Mouse (Mus musculus): ENCODE results near the gene Adrb1. TPM values are rescaled to one million over a fixed set of nuclear protein-coding genes. Genes with fewer than 3 reads are reported as not detected.
"Not testable (repeated sequence)": the region's sequence is repeated elsewhere in the genome, so short reads cannot be mapped to it uniquely, and the experiment has no call there.

Adrb1 gene
- total RNA-seq, 2 experiments from 2014 or later = 40.1 to 43.9 TPM

DNA sequence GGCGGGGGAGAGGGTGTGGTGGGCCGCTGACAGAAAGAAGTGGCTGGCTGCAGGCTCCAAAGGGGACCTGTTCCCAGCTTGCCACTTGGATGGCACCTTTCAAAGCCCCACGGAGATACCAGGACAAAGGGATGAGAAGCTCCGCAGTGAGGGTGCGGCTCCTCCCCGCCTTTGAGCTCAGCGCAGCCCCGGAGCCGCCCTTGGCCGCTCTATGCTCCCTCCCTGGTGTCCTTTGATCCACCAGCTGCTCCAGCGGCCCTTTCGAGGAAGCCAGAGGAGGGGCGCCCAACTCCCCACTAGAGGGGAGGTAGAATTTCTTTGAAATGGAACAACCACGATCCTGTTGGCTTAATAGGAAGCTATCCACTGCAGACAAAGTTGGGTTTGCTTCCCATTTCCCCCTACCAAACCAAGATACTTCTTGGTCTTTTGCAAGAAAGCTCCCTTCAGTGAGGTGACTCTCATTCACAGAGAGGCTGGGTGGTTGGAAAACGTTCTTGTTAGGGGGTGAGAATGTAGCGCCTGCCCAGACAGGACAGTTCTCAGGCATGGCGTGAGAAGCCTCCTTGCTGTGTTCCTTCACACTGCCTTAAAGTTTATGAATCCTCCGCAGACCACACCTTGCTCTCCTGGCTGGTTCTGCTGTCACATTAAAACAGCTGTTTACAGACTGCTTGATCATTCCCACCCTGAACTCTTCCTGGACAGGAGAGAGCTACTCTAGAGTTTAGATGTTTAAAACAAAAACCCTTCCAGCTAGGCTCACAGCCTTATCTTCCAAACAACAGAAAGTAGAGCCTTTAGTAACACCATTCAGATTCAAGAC lies 54.1 kb downstream of the Adrb1 start:
- DNase-seq (ENCODE audit: low spot score in 2 of 2) = no peak
- intact Hi-C loops (cut with DNase I) = loop anchor here (2.0 kb wide), 1 partner anchor 211 kb away; no protein-coding TSS in a partner anchor

DNA sequence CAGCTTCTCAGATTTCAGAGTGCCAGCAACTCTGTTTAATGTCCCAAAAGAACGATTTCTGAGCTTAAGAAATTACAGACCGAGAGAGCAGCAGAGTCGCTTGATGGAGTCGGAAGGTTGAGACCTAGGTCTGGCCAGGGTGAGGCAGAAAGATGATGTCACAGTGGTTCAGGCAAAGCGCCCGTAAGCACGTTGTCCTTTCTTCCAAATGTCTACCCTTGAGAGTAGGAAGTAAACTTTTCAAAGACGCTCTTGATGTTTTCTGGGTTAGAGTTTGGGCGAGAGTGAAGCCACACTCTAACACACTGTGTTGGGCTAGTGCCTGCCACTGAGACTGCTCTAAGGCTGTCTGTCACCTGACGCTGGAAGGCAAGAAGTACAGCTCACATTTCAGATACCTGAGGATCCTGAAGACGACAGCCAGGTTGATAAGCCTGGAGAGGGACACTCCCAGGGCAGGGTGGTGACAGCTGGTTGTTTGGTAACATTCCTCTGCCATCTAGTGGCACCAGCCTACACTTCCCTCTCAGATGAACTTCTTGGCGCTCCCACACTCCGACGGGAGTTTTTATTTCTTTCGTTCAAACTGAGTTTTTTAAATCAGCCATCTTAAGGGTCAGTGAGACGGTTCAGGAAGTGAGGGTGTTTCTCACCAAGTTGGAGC lies 54.9 kb downstream of the Adrb1 start:
- DNase-seq (ENCODE audit: low spot score in 2 of 2) = peak; percentile 48 to 62
- intact Hi-C loops (cut with DNase I) = loop anchor here (2.0 kb wide), 1 partner anchor 212 kb away; no protein-coding TSS in a partner anchor

DNA sequence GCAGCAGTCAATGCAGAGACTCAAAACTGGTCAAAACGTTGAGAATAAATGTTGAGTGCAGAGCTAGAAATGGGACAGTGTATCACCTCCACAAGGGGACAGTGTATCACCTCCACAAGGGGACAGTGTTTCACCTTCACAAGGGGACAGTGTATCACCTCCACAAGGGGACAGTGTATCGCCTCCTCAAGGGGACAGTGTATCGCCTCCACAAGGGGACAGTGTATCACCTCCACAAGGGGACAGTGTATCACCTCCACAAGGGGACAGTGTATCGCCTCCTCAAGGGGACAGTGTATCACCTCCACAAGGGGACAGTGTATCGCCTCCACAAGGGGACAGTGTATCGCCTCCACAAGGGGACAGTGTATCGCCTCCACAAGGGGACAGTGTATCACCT lies 56.5 kb downstream of the Adrb1 start:
- intact Hi-C loops (cut with DNase I); DNase-seq (ENCODE audit: low spot score in 2 of 2): not testable (repeated sequence)

Other genes with a start within 250 kb of the Adrb1 start
- 10 to 100 TPM in 1 of 2 experiments, 1 to 10 TPM in 1; 8.9 to 10.3 TPM for gene Dclre1a, start 174.0 kb upstream of the Adrb1 start, total RNA-seq (2021)
- gene Nhlrc2, start 173.9 kb upstream of the Adrb1 start, total RNA-seq (2021) = 10 to 100 TPM; 10.9 to 12.2 TPM
- 10 to 100 TPM; 43.6 to 47.2 TPM for gene Ccdc186, start 100.0 kb downstream of the Adrb1 start, total RNA-seq (2021)
- under 1 TPM; 0.44 to 0.68 TPM for gene Tdrd1, start 104.0 kb downstream of the Adrb1 start, total RNA-seq (2021)
- gene Vwa2, start 152.1 kb downstream of the Adrb1 start, total RNA-seq (2021) = under 1 TPM in 1 of 2 experiments, not detected in 1; 0.11 TPM